Mouse (Mus musculus): ENCODE measurements around the gene Hectd2. TPM values are rescaled to one million over a fixed set of nuclear protein-coding genes. Genes with fewer than 3 reads are reported as not detected.

Hectd2 gene
- polyA plus RNA-seq, 1 experiment from 2014 or later = 4.5 TPM

- WGBS = 74% methylated on average over 6 of the region's 6 CpGs
- no peak for ATAC-seq (ENCODE audit: insufficient read depth, low FRiP score, low read depth)
- Histone ChIP-seq H3K9ac (no peak overlapping the region), H3K4me3 (replicated peaks) (no peak overlapping the region), H3K36me3 (no peaks in the 10 kb centered on the region), H3K9me3 (no peaks in the 10 kb centered on the region), H3K4me2 (no peak overlapping the region), H3K27ac (no peak overlapping the region), H3K27me3 (replicated peaks) (no peaks in the 10 kb centered on the region), H3K4me1 (no peaks in the 10 kb centered on the region)
These were observed 20.7 kb downstream of the Hectd2 start for GRCm38 (mm10) chr19:36575159-36575558.

GRCm38 (mm10) chr19:36580874-36581273 is 26.4 kb downstream of the Hectd2 start:
- WGBS = 63% methylated on average over 3 of the region's 3 CpGs
- no peaks in the 10 kb centered on the region for H3K36me3 ChIP-seq
- ATAC-seq (ENCODE audit: insufficient read depth, low FRiP score, low read depth) = no peak

GRCm38 (mm10) chr19:36582116-36582515 is 27.7 kb downstream of the Hectd2 start:
- no peaks in the 10 kb centered on the region for H3K27me3 ChIP-seq (replicated peaks)
- no peak for ATAC-seq (ENCODE audit: insufficient read depth, low FRiP score, low read depth)

More at GRCm38 (mm10) chr19:36580874-36581273, 26.4 kb downstream of the Hectd2 start:
- Histone ChIP-seq H3K4me3 (replicated peaks) (no peak overlapping the region), H3K9ac (no peak overlapping the region), H3K4me1 (no peaks in the 10 kb centered on the region), H3K9me3 (no peaks in the 10 kb centered on the region), H3K27ac (no peak overlapping the region), H3K27me3 (replicated peaks) (no peaks in the 10 kb centered on the region), H3K4me2 (no peak overlapping the region)

GRCm38 (mm10) chr19:36585505-36585904 is 31.1 kb downstream of the Hectd2 start:
- H3K27ac ChIP-seq = no peak overlapping the region
- no peaks in the 10 kb centered on the region for H3K4me1 ChIP-seq
- H3K9me3 ChIP-seq = no peaks in the 10 kb centered on the region
- no peak overlapping the region for H3K9ac ChIP-seq
- no peak overlapping the region for H3K4me3 ChIP-seq (replicated peaks)
- H3K36me3 ChIP-seq = no peaks in the 10 kb centered on the region
- ATAC-seq (ENCODE audit: insufficient read depth, low FRiP score, low read depth) = no peak
- no peaks in the 10 kb centered on the region for H3K27me3 ChIP-seq (replicated peaks)
- H3K4me2 ChIP-seq = no peak overlapping the region
- WGBS = 92% methylated on average over 1 of the region's 1 CpGs

More at GRCm38 (mm10) chr19:36582116-36582515, 27.7 kb downstream of the Hectd2 start:
- Histone ChIP-seq H3K4me1 (no peaks in the 10 kb centered on the region), H3K4me2 (no peak overlapping the region), H3K4me3 (replicated peaks) (no peak overlapping the region), H3K36me3 (no peaks in the 10 kb centered on the region), H3K9ac (no peak overlapping the region), H3K27ac (no peak overlapping the region), H3K9me3 (no peaks in the 10 kb centered on the region)
- WGBS = 89% methylated on average over 1 of the region's 1 CpGs

- H3K27ac ChIP-seq = no peak overlapping the region; the same call in 1 of the 2 replicates
- ATAC-seq (ENCODE audit: insufficient read depth, low FRiP score, low read depth) = peak; percentile 84
These were observed 40.0 kb downstream of the Hectd2 start for GRCm38 (mm10) chr19:36594409-36594808.

GRCm38 (mm10) chr19:36601869-36602268 is 47.4 kb downstream of the Hectd2 start:
- no peak for ATAC-seq (ENCODE audit: insufficient read depth, low FRiP score, low read depth)
- WGBS = 95% methylated on average over 8 of the region's 8 CpGs

More at GRCm38 (mm10) chr19:36594409-36594808, 40.0 kb downstream of the Hectd2 start:
- Histone ChIP-seq H3K4me3 (replicated peaks) (no peak overlapping the region), H3K4me2 (no peak overlapping the region), H3K9me3 (no peaks in the 10 kb centered on the region), H3K27me3 (replicated peaks) (no peaks in the 10 kb centered on the region), H3K4me1 (no peaks in the 10 kb centered on the region), H3K9ac (no peak overlapping the region), H3K36me3 (no peaks in the 10 kb centered on the region)
- 58% methylated on average over 1 of the region's 1 CpGs for WGBS

GRCm38 (mm10) chr19:36602535-36603312 is 48.3 kb downstream of the Hectd2 start:
- H3K4me3 ChIP-seq (replicated peaks) = no peak overlapping the region
- H3K36me3 ChIP-seq = no peaks in the 10 kb centered on the region
- H3K4me1 ChIP-seq = no peaks in the 10 kb centered on the region
- H3K27me3 ChIP-seq (replicated peaks) = no peaks in the 10 kb centered on the region
- H3K4me2 ChIP-seq = no peak overlapping the region
- 65% methylated on average over 11 of the region's 11 CpGs for WGBS
- H3K9me3 ChIP-seq = no peaks in the 10 kb centered on the region
- no peak for ATAC-seq (ENCODE audit: insufficient read depth, low FRiP score, low read depth)
- H3K27ac ChIP-seq = no peak overlapping the region
- no peak overlapping the region for H3K9ac ChIP-seq

More at GRCm38 (mm10) chr19:36601869-36602268, 47.4 kb downstream of the Hectd2 start:
- Histone ChIP-seq H3K4me2 (no peak overlapping the region), H3K36me3 (no peaks in the 10 kb centered on the region), H3K4me1 (no peaks in the 10 kb centered on the region), H3K27me3 (replicated peaks) (no peaks in the 10 kb centered on the region), H3K9me3 (no peaks in the 10 kb centered on the region), H3K9ac (no peak overlapping the region), H3K4me3 (replicated peaks) (no peak overlapping the region), H3K27ac (no peak overlapping the region)

- H3K9ac ChIP-seq = no peak overlapping the region
- WGBS = 48% methylated on average over 1 of the region's 1 CpGs
- no peak overlapping the region for H3K27ac ChIP-seq
- H3K4me1 ChIP-seq = no peaks in the 10 kb centered on the region
- no peak overlapping the region for H3K4me3 ChIP-seq (replicated peaks)
- H3K27me3 ChIP-seq (replicated peaks) = no peaks in the 10 kb centered on the region
- H3K9me3 ChIP-seq = no peaks in the 10 kb centered on the region
- no peak for ATAC-seq (ENCODE audit: insufficient read depth, low FRiP score, low read depth)
- no peak overlapping the region for H3K4me2 ChIP-seq
- no peaks in the 10 kb centered on the region for H3K36me3 ChIP-seq
These were observed 51.8 kb downstream of the Hectd2 start for GRCm38 (mm10) chr19:36606270-36606669.

- Histone ChIP-seq H3K4me1 (no peaks in the 10 kb centered on the region), H3K36me3 (no peaks in the 10 kb centered on the region), H3K27ac (no peak overlapping the region)
These were observed 54.8 kb downstream of the Hectd2 start for GRCm38 (mm10) chr19:36609229-36609628.

GRCm38 (mm10) chr19:36610309-36610708 is 55.9 kb downstream of the Hectd2 start:
- H3K9me3 ChIP-seq = no peaks in the 10 kb centered on the region
- H3K27me3 ChIP-seq (replicated peaks) = no peaks in the 10 kb centered on the region
- ATAC-seq (ENCODE audit: insufficient read depth, low FRiP score, low read depth) = peak; percentile 58; the same call in 1 of the 2 replicates
- WGBS = 57% methylated on average over 2 of the region's 2 CpGs
- H3K4me2 ChIP-seq = no peak overlapping the region
- H3K9ac ChIP-seq = no peak overlapping the region
- no peak overlapping the region for H3K4me3 ChIP-seq (replicated peaks)
- H3K36me3 ChIP-seq = no peaks in the 10 kb centered on the region
- H3K27ac ChIP-seq = no peak overlapping the region
- no peaks in the 10 kb centered on the region for H3K4me1 ChIP-seq

More at GRCm38 (mm10) chr19:36609229-36609628, 54.8 kb downstream of the Hectd2 start:
- H3K4me3 ChIP-seq (replicated peaks) = no peak overlapping the region
- no peaks in the 10 kb centered on the region for H3K27me3 ChIP-seq (replicated peaks)
- ATAC-seq (ENCODE audit: insufficient read depth, low FRiP score, low read depth) = no peak
- 58% methylated on average over 3 of the region's 3 CpGs for WGBS
- no peak overlapping the region for H3K9ac ChIP-seq
- no peak overlapping the region for H3K4me2 ChIP-seq
- H3K9me3 ChIP-seq = no peaks in the 10 kb centered on the region

GRCm38 (mm10) chr19:36625906-36626305 is 71.5 kb downstream of the Hectd2 start:
- H3K4me2 ChIP-seq = no peak overlapping the region
- H3K4me1 ChIP-seq = no peaks in the 10 kb centered on the region
- H3K9me3 ChIP-seq = no peaks in the 10 kb centered on the region
- H3K27ac ChIP-seq = no peak overlapping the region
- no peak overlapping the region for H3K9ac ChIP-seq
- H3K36me3 ChIP-seq = no peaks in the 10 kb centered on the region
- H3K27me3 ChIP-seq (replicated peaks) = no peaks in the 10 kb centered on the region
- ATAC-seq (ENCODE audit: insufficient read depth, low FRiP score, low read depth) = no peak
- no peak overlapping the region for H3K4me3 ChIP-seq (replicated peaks)
- WGBS = 82% methylated on average over 1 of the region's 1 CpGs

GRCm38 (mm10) chr19:36626881-36627280 is 72.4 kb downstream of the Hectd2 start:
- H3K9me3 ChIP-seq = no peaks in the 10 kb centered on the region
- no peak overlapping the region for H3K27ac ChIP-seq
- H3K4me3 ChIP-seq (replicated peaks) = no peak overlapping the region
- WGBS = 86% methylated on average over 4 of the region's 4 CpGs
- no peaks in the 10 kb centered on the region for H3K4me1 ChIP-seq
- H3K4me2 ChIP-seq = no peak overlapping the region
- no peaks in the 10 kb centered on the region for H3K27me3 ChIP-seq (replicated peaks)
- no peaks in the 10 kb centered on the region for H3K36me3 ChIP-seq
- no peak for ATAC-seq (ENCODE audit: insufficient read depth, low FRiP score, low read depth)
- no peak overlapping the region for H3K9ac ChIP-seq
